In the genomic region with DNA sequence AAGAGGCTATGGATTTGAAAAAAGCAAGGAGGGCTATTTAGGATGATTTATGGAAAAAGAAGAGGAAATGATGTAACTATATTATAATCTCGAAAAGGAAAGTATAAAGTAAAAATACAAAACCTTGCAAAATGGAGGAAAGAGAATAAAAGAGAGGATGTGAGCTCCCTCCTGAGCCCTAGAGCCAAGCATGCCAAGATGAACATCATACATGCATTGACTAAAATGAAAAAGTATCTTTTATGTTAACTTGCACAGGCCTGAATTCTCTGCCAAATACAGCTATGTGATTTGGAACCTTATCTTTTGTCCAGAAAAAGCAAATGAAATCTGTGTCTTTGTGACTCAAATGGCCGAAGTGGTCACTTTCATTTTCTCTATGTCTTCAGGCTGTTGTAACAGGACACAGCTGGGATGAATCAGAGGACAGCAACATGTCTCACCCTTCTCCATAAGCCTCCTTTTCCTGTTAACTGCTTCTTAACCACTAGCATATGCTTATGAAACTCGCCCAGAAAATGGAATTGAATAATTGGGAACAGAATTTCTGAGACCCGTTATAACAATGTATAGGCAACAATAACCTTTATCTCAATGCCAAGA, we compare ENCODE assay signal across 8 mouse cellular contexts. TPM values are rescaled to one million over a fixed set of nuclear protein-coding genes. Genes with fewer than 3 reads are reported as not detected.
DNase-seq lines count a peak whose midpoint lies in the region; ATAC-seq and TF ChIP-seq lines count a peak whose summit lies in the region.
"Had no signal": no experiment of that assay in that cellular context is flagged by ENCODE, and none has a peak within 500 bp of the region (broad histone marks: within the 10 kb centered on the region; RNA-seq: fewer than 3 reads in every experiment).

No protein-coding gene starts in this region.

- no peaks in the 10 kb centered on the region for H3K27me3 ChIP-seq in liver, postnatal 0 days (ENCODE audit: insufficient read depth, low read length)
- no peaks in the 10 kb centered on the region for H3K27me3 ChIP-seq in heart, embryonic 12.5 days (replicated peaks)
- H3K27me3 ChIP-seq in limb, embryonic 15.5 days: no peaks in the 10 kb centered on the region
- H3K27me3 ChIP-seq in stomach, postnatal 0 days (ENCODE audit: control insufficient read depth, insufficient read depth, low read length): no peaks in the 10 kb centered on the region
- H3K27me3 ChIP-seq in hindbrain, embryonic 11.5 days (ENCODE audit: control insufficient read depth, insufficient read depth, low read length): no peaks in the 10 kb centered on the region

- no peak for TF ChIP-seq CTCF in liver, postnatal 0 days (IDR thresholded peaks at IDR 0.05; ENCODE audit: low read depth)
- TF ChIP-seq CTCF in stomach, postnatal 0 days (IDR thresholded peaks at IDR 0.05; ENCODE audit: low read depth): no peak

- H3K9me3 ChIP-seq in liver, postnatal 0 days (ENCODE audit: low read length): no peaks in the 10 kb centered on the region
- H3K9me3 ChIP-seq in heart, embryonic 12.5 days (replicated peaks): no peaks in the 10 kb centered on the region
- no peaks in the 10 kb centered on the region for H3K9me3 ChIP-seq in limb, embryonic 15.5 days
- H3K9me3 ChIP-seq in stomach, postnatal 0 days (ENCODE audit: control insufficient read depth, low read length): no peaks in the 10 kb centered on the region
- no peaks in the 10 kb centered on the region for H3K9me3 ChIP-seq in hindbrain, embryonic 11.5 days (ENCODE audit: control insufficient read depth, low read length)

- peak overlapping the region; percentile 38; the same call in 1 of the 2 replicates for H3K4me2 ChIP-seq in liver, postnatal 0 days (ENCODE audit: low read depth, low read length)
- H3K4me2 ChIP-seq in heart, embryonic 12.5 days: peak overlapping the region; percentile 11; the same call in 1 of the 2 replicates
- no peak overlapping the region for H3K4me2 ChIP-seq in limb, embryonic 15.5 days
- no peak overlapping the region for H3K4me2 ChIP-seq in stomach, postnatal 0 days (replicated peaks; ENCODE audit: low read depth)
- H3K4me2 ChIP-seq in hindbrain, embryonic 11.5 days (replicated peaks; ENCODE audit: low read depth, low read length): no peak overlapping the region

- H3K9ac ChIP-seq in liver, postnatal 0 days (replicated peaks): no peak overlapping the region
- H3K9ac ChIP-seq in heart, embryonic 12.5 days: no peak overlapping the region
- H3K9ac ChIP-seq in limb, embryonic 15.5 days: no peak overlapping the region
- H3K9ac ChIP-seq in stomach, postnatal 0 days (ENCODE audit: low read length): no peak overlapping the region
- H3K9ac ChIP-seq in hindbrain, embryonic 11.5 days (ENCODE audit: low read depth, low read length): no peak overlapping the region

- no peak overlapping the region for H3K4me3 ChIP-seq in liver, postnatal 0 days (ENCODE audit: low read depth, low read length)
- no peak overlapping the region for H3K4me3 ChIP-seq in heart, embryonic 12.5 days
- no peak overlapping the region for H3K4me3 ChIP-seq in limb, embryonic 15.5 days
- H3K4me3 ChIP-seq in stomach, postnatal 0 days (ENCODE audit: low read depth, low read length): no peak overlapping the region
- no peak overlapping the region for H3K4me3 ChIP-seq in hindbrain, embryonic 11.5 days (ENCODE audit: low read depth, low read length)

- peaks cover 4% of the 10 kb centered on the region; the same call in 1 of the 2 replicates for H3K4me1 ChIP-seq in liver, postnatal 0 days (ENCODE audit: insufficient read depth)
- H3K4me1 ChIP-seq in heart, embryonic 12.5 days (replicated peaks): peaks cover 10% of the 10 kb centered on the region
- H3K4me1 ChIP-seq in limb, embryonic 15.5 days: no peaks in the 10 kb centered on the region
- peaks cover 4% of the 10 kb centered on the region; the same call in 1 of the 2 replicates for H3K4me1 ChIP-seq in stomach, postnatal 0 days (replicated peaks; ENCODE audit: control insufficient read depth, insufficient read depth)
- H3K4me1 ChIP-seq in hindbrain, embryonic 11.5 days (replicated peaks; ENCODE audit: control insufficient read depth, insufficient read depth, low read length): no peaks in the 10 kb centered on the region

- no peak for ATAC-seq in liver, postnatal 0 days
- no peak for ATAC-seq in heart, embryonic 12.5 days (ENCODE audit: insufficient number of reproducible peaks, low FRiP score)
- ATAC-seq in limb, embryonic 15.5 days (ENCODE audit: insufficient number of reproducible peaks, low FRiP score, low TSS enrichment, low read depth): 0 out of 2 replicates have a peak, but pooled peaks have one; percentile 55
- ATAC-seq in stomach, postnatal 0 days (ENCODE audit: low FRiP score, low TSS enrichment): no peak; the same call in 1 of the 2 replicates
- no peak for ATAC-seq in hindbrain, embryonic 11.5 days (ENCODE audit: low FRiP score)

- WGBS in liver, postnatal 0 days (ENCODE audit: insufficient replicate concordance): 48% methylated on average over 4 of the region's 4 CpGs
- WGBS in heart, embryonic 12.5 days: 56% methylated on average over 4 of the region's 4 CpGs
- 25% methylated on average over 4 of the region's 4 CpGs for WGBS in limb, embryonic 15.5 days
- 34% methylated on average over 4 of the region's 4 CpGs for WGBS in stomach, postnatal 0 days
- 73% methylated on average over 4 of the region's 4 CpGs for WGBS in hindbrain, embryonic 11.5 days

- H3K27ac ChIP-seq in liver, postnatal 0 days (ENCODE audit: low read depth): no peak overlapping the region
- no peak overlapping the region for H3K27ac ChIP-seq in heart, embryonic 12.5 days (ENCODE audit: poor library complexity, severe bottlenecking)
- H3K27ac ChIP-seq in limb, embryonic 15.5 days: peak overlapping the region; percentile 3; the same call in 1 of the 2 replicates
- 0 out of 2 replicates have a peak overlapping the region, but pooled peaks have one; percentile 31 for H3K27ac ChIP-seq in stomach, postnatal 0 days (replicated peaks)
- no peak overlapping the region for H3K27ac ChIP-seq in hindbrain, embryonic 11.5 days (ENCODE audit: low read depth, low read length)

- no peaks in the 10 kb centered on the region for H3K36me3 ChIP-seq in liver, postnatal 0 days (replicated peaks; ENCODE audit: insufficient read depth, low read length)
- H3K36me3 ChIP-seq in heart, embryonic 12.5 days: no peaks in the 10 kb centered on the region
- H3K36me3 ChIP-seq in limb, embryonic 15.5 days: no peaks in the 10 kb centered on the region
- no peaks in the 10 kb centered on the region for H3K36me3 ChIP-seq in stomach, postnatal 0 days (ENCODE audit: control insufficient read depth, insufficient read depth, low read length)
- H3K36me3 ChIP-seq in hindbrain, embryonic 11.5 days (ENCODE audit: control insufficient read depth, insufficient read depth, low read length): no peaks in the 10 kb centered on the region

- no peak for DNase-seq in liver, postnatal 0 days
- DNase-seq in liver: no peak
- no peak for DNase-seq in stomach, postnatal 0 days (ENCODE audit: low spot score)
- no peak for DNase-seq in right cerebral cortex, postnatal 14 days
- DNase-seq in hindbrain, embryonic 11.5 days (ENCODE audit: low spot score): no peak
- DNase-seq: gastrocnemius, postnatal 10 days had no signal

- TF ChIP-seq EP300 in liver, postnatal 0 days (IDR thresholded peaks at IDR 0.05; ENCODE audit: low read depth): no peak
- peak; percentile 13 for TF ChIP-seq EP300 in stomach, postnatal 0 days (optimal IDR thresholded peaks at IDR 0.05)

RNA-seq across cellular contexts. Expression of gene Ch25h, which starts 29.5 kb away (rescaled TPM):
- 0.07 TPM in 1 of 2 replicates, not detected in the other for polyA plus RNA-seq in liver, postnatal 0 days (2015; fragmentation: Nextera tagmentation; extraction: Ambion mirVana)
- polyA plus RNA-seq in heart, embryonic 12.5 days (2016; fragmentation: Nextera tagmentation; extraction: Ambion mirVana): 3.3 and 4.6 TPM in 2 replicates
- 19.4 and 22.5 TPM in 2 replicates for polyA plus RNA-seq in limb, embryonic 15.5 days (2015; fragmentation: Nextera tagmentation; extraction: Ambion mirVana)
- 3.7 and 4.6 TPM in 2 replicates for polyA plus RNA-seq in stomach, postnatal 0 days (2015; fragmentation: Nextera tagmentation; extraction: Ambion mirVana)
- 0.42 and 1.0 TPM in 2 replicates for polyA plus RNA-seq in hindbrain, embryonic 11.5 days (2014; fragmentation: Nextera tagmentation; extraction: Ambion mirVana)

Comparison
In these comparisons a context has a peak if more than half of its experiments do, and no peak if none do; other contexts are left out.
1. H3K27ac ChIP-seq: peak in limb, embryonic 15.5 days (single experiment) and stomach, postnatal 0 days (single experiment); none in liver, postnatal 0 days (single experiment), heart, embryonic 12.5 days (single experiment) and hindbrain, embryonic 11.5 days (single experiment).
2. H3K4me2 ChIP-seq: peak in liver, postnatal 0 days (single experiment) and heart, embryonic 12.5 days (single experiment); none in limb, embryonic 15.5 days (single experiment), stomach, postnatal 0 days (single experiment) and hindbrain, embryonic 11.5 days (single experiment).